26 mouse cellular contexts compared by ENCODE assay signal in the genomic region with DNA sequence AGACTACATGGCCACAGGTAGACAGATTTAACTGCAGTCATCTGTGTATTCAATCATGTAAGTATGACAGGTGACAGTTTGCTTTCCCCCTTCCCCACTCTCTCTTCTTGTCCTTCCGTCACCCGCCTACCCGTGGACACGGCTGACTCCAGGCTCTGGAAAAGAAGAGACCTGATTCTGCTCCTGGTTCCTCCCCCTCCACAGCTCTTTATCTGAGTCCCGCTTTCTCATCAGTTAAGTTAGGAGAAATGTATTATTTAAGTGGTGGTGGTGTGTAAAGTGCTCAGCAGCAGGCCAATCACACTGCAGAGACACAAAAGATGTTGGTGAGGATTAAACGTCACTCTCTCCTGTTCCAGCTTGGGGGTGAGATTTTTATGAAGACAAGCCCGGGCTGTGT. TPM values are rescaled to one million over a fixed set of nuclear protein-coding genes. Genes with fewer than 3 reads are reported as not detected.
DNase-seq lines count a peak whose midpoint lies in the region; ATAC-seq lines count a peak whose summit lies in the region.
"Had no signal": no experiment of that assay in that cellular context is flagged by ENCODE, and none has a peak within 500 bp of the region (broad histone marks: within the 10 kb centered on the region; RNA-seq: fewer than 3 reads in every experiment).

No protein-coding gene starts in this region.

- WGBS in liver, embryonic 11.5 days = 72% methylated on average over 7 of the region's 7 CpGs
- 66% methylated on average over 7 of the region's 7 CpGs for WGBS in liver, embryonic 12.5 days (ENCODE audit: insufficient replicate concordance)
- WGBS in limb, embryonic 10.5 days = 83% methylated on average over 7 of the region's 7 CpGs

- no peak overlapping the region for H3K9ac ChIP-seq in liver, embryonic 11.5 days (ENCODE audit: low read depth, low read length)
- no peak overlapping the region for H3K9ac ChIP-seq in liver, embryonic 12.5 days
- H3K9ac ChIP-seq: embryonic facial prominence, embryonic 13.5 days; forebrain, embryonic 12.5 days; forebrain, embryonic 15.5 days; heart, embryonic 12.5 days; heart, embryonic 15.5 days; hindbrain, embryonic 13.5 days had no signal

- H3K4me3 ChIP-seq in liver, embryonic 11.5 days (ENCODE audit: low read depth, low read length) = no peak overlapping the region
- H3K4me3 ChIP-seq in liver, embryonic 12.5 days = no peak overlapping the region
- H3K4me3 ChIP-seq in limb, embryonic 10.5 days = no peak overlapping the region
- H3K4me3 ChIP-seq: embryonic facial prominence, embryonic 10.5 days; embryonic facial prominence, embryonic 13.5 days; erythroblast, embryonic 14.5 days; forebrain, embryonic 12.5 days; forebrain, embryonic 15.5 days; heart, embryonic 12.5 days; heart, embryonic 15.5 days; hindbrain, embryonic 10.5 days; hindbrain, embryonic 13.5 days had no signal

- ATAC-seq in liver, embryonic 11.5 days (replicated peaks; ENCODE audit: low FRiP score) = no peak
- ATAC-seq in liver, embryonic 12.5 days = no peak
- ATAC-seq: CD4-positive, CD25-positive, alpha-beta regulatory T cell, adult 4 months; forebrain, embryonic 15.5 days; hindbrain, embryonic 16.5 days had no signal

- H3K27ac ChIP-seq in liver, embryonic 11.5 days (ENCODE audit: low read depth, low read length) = no peak overlapping the region
- no peak overlapping the region for H3K27ac ChIP-seq in liver, embryonic 12.5 days
- H3K27ac ChIP-seq in limb, embryonic 10.5 days = no peak overlapping the region
- H3K27ac ChIP-seq: embryonic facial prominence, embryonic 10.5 days; embryonic facial prominence, embryonic 13.5 days; forebrain, embryonic 12.5 days; forebrain, embryonic 15.5 days; heart, embryonic 15.5 days; hindbrain, embryonic 10.5 days; hindbrain, embryonic 13.5 days had no signal

- H3K4me2 ChIP-seq in liver, embryonic 11.5 days = no peak overlapping the region
- no peak overlapping the region for H3K4me2 ChIP-seq in liver, embryonic 12.5 days
- H3K4me2 ChIP-seq: embryonic facial prominence, embryonic 13.5 days; forebrain, embryonic 12.5 days; forebrain, embryonic 15.5 days; heart, embryonic 12.5 days; heart, embryonic 15.5 days; hindbrain, embryonic 13.5 days had no signal

- H3K9me3 ChIP-seq in liver, embryonic 11.5 days (ENCODE audit: control insufficient read depth, low read length) = no peaks in the 10 kb centered on the region
- no peaks in the 10 kb centered on the region for H3K9me3 ChIP-seq in liver, embryonic 12.5 days (replicated peaks)
- no peaks in the 10 kb centered on the region for H3K9me3 ChIP-seq in limb, embryonic 10.5 days (replicated peaks)
- H3K9me3 ChIP-seq: embryonic facial prominence, embryonic 10.5 days; embryonic facial prominence, embryonic 13.5 days; forebrain, embryonic 12.5 days; forebrain, embryonic 15.5 days; heart, embryonic 12.5 days; heart, embryonic 15.5 days; hindbrain, embryonic 10.5 days; hindbrain, embryonic 13.5 days had no signal

- H3K4me1 ChIP-seq in liver, embryonic 11.5 days (replicated peaks; ENCODE audit: control insufficient read depth, insufficient read depth, low read length) = no peaks in the 10 kb centered on the region
- H3K4me1 ChIP-seq in liver, embryonic 12.5 days = no peaks in the 10 kb centered on the region
- H3K4me1 ChIP-seq in limb, embryonic 10.5 days = no peaks in the 10 kb centered on the region
- H3K4me1 ChIP-seq: embryonic facial prominence, embryonic 10.5 days; embryonic facial prominence, embryonic 13.5 days; forebrain, embryonic 12.5 days; forebrain, embryonic 15.5 days; heart, embryonic 12.5 days; heart, embryonic 15.5 days; hindbrain, embryonic 10.5 days; hindbrain, embryonic 13.5 days had no signal

- DNase-seq in frontal cortex, postnatal 36 days (ENCODE audit: low spot score in 2 of 2) = peak; percentile 23 to 26
- no peak for DNase-seq in frontal cortex, postnatal 14 days (ENCODE audit: low spot score in 2 of 2)
- DNase-seq in liver, embryonic 11.5 days (ENCODE audit: low spot score) = peak; percentile 12
- peak; percentile 37 for DNase-seq in brain, adult 2 months (ENCODE audit: low read depth, low spot score)
- DNase-seq in limb, embryonic 10.5 days (ENCODE audit: low spot score) = peak; percentile 15
- DNase-seq in urinary bladder, adult 2 months (ENCODE audit: low spot score) = no peak
- DNase-seq in thymus, postnatal 4 days = no peak
- DNase-seq: cerebellum, adult 11-12 months; cerebellum, postnatal 10 days; embryo, embryonic 11 days; gastrocnemius, postnatal 25 days; heart, adult 18-20 months; heart, postnatal 10 days; heart, postnatal 36 days had no signal

- H3K36me3 ChIP-seq in liver, embryonic 11.5 days (ENCODE audit: control insufficient read depth, insufficient read depth, low read length) = no peaks in the 10 kb centered on the region
- no peaks in the 10 kb centered on the region for H3K36me3 ChIP-seq in liver, embryonic 12.5 days
- H3K36me3 ChIP-seq in limb, embryonic 10.5 days = no peaks in the 10 kb centered on the region
- H3K36me3 ChIP-seq: embryonic facial prominence, embryonic 10.5 days; embryonic facial prominence, embryonic 13.5 days; forebrain, embryonic 12.5 days; forebrain, embryonic 15.5 days; heart, embryonic 12.5 days; heart, embryonic 15.5 days; hindbrain, embryonic 10.5 days; hindbrain, embryonic 13.5 days had no signal

- H3K27me3 ChIP-seq in liver, embryonic 11.5 days (replicated peaks; ENCODE audit: control insufficient read depth, insufficient read depth, low read length) = no peaks in the 10 kb centered on the region
- no peaks in the 10 kb centered on the region for H3K27me3 ChIP-seq in liver, embryonic 12.5 days (replicated peaks)
- H3K27me3 ChIP-seq in limb, embryonic 10.5 days (ENCODE audit: low read depth, poor library complexity, severe bottlenecking) = 0 out of 2 replicates have a peak, but pooled peaks cover 14% of the 10 kb centered on the region
- H3K27me3 ChIP-seq: embryonic facial prominence, embryonic 13.5 days; forebrain, embryonic 12.5 days; forebrain, embryonic 15.5 days; heart, embryonic 12.5 days; heart, embryonic 15.5 days; hindbrain, embryonic 13.5 days had no signal

RNA-seq across cellular contexts. Expression of a gene that starts 57.5 kb away (rescaled TPM):
- 3.1 and 4.1 TPM in 2 replicates for polyA plus RNA-seq in liver, embryonic 11.5 days (2014; fragmentation: Nextera tagmentation; extraction: Ambion mirVana)
- 2.8 and 4.0 TPM in 2 replicates for polyA plus RNA-seq in liver, embryonic 12.5 days (2016; fragmentation: Nextera tagmentation; extraction: Ambion mirVana)
- polyA plus RNA-seq in limb, embryonic 10.5 days (2016; fragmentation: Nextera tagmentation; extraction: Ambion mirVana) = 18.5 and 22.6 TPM in 2 replicates
- polyA plus RNA-seq in urinary bladder, adult 2 months (2012; rRNA removed) = 14.3 and 26.0 TPM in 2 replicates
- polyA plus RNA-seq: CD4-positive, CD25-positive, alpha-beta regulatory T cell, adult 4 months had no signal

Comparison
In these comparisons a context has a peak if more than half of its experiments do, and no peak if none do; other contexts are left out.
1. DNase-seq: peak in frontal cortex, postnatal 36 days (2 of 2), liver, embryonic 11.5 days (single experiment), brain, adult 2 months (single experiment) and limb, embryonic 10.5 days (single experiment); none in frontal cortex, postnatal 14 days (0 of 2), urinary bladder, adult 2 months (single experiment) and thymus, postnatal 4 days (single experiment).